Mouse (Mus musculus) kidney, adult 11 months (tissue): ENCODE results near the gene Otud7b.

Experiments used
- DNase-seq: peaks from one replicate; pipeline ENCODE4 v3.0.0; 2022

Otud7b gene

GRCm38 (mm10) chr3:96087219-96087618, 17.1 kb upstream of the Otud7b start:
- no peak for DNase-seq

- no peak for DNase-seq
These were observed 16.5 kb upstream of the Otud7b start for GRCm38 (mm10) chr3:96087801-96088200.

- no peak for DNase-seq
These were observed 14.3 kb upstream of the Otud7b start for GRCm38 (mm10) chr3:96089882-96090489.

GRCm38 (mm10) chr3:96091146-96091545, 13.2 kb upstream of the Otud7b start:
- DNase-seq = no peak

GRCm38 (mm10) chr3:96091966-96092365, 12.4 kb upstream of the Otud7b start:
- DNase-seq = no peak

- no peak for DNase-seq
These were observed 10.8 kb upstream of the Otud7b start for GRCm38 (mm10) chr3:96093509-96093908.

- peak; percentile 88 for DNase-seq
These were observed 10.1 kb upstream of the Otud7b start for GRCm38 (mm10) chr3:96094203-96094602.

GRCm38 (mm10) chr3:96098168-96098567, 6.2 kb upstream of the Otud7b start:
- no peak for DNase-seq

GRCm38 (mm10) chr3:96098616-96099267, 5.6 kb upstream of the Otud7b start:
- DNase-seq = peak; percentile 30

GRCm38 (mm10) chr3:96102100-96102872, 2.0 kb upstream of the Otud7b start:
- peak; percentile 23 for DNase-seq

GRCm38 (mm10) chr3:96103901-96104260, 446 bp upstream of the Otud7b start:
- no peak for DNase-seq

GRCm38 (mm10) chr3:96105232-96105747, 963 bp downstream of the Otud7b start:
- DNase-seq = no peak

- DNase-seq = no peak
These were observed 1.8 kb downstream of the Otud7b start for GRCm38 (mm10) chr3:96106151-96106550.

- no peak for DNase-seq
These were observed 4.0 kb downstream of the Otud7b start for GRCm38 (mm10) chr3:96108315-96108714.

GRCm38 (mm10) chr3:96113251-96113650, 8.9 kb downstream of the Otud7b start:
- no peak for DNase-seq

- DNase-seq = no peak
These were observed 13.8 kb downstream of the Otud7b start for GRCm38 (mm10) chr3:96118142-96118541.

- DNase-seq = no peak
These were observed 14.4 kb downstream of the Otud7b start for GRCm38 (mm10) chr3:96118702-96119101.

- DNase-seq = no peak
These were observed 19.9 kb downstream of the Otud7b start for GRCm38 (mm10) chr3:96124235-96124634.

- peak; percentile 14 for DNase-seq
These were observed 23.8 kb downstream of the Otud7b start for GRCm38 (mm10) chr3:96128128-96128527.

GRCm38 (mm10) chr3:96132478-96132877, 28.2 kb downstream of the Otud7b start:
- DNase-seq = no peak

- DNase-seq = peak; percentile 60
These were observed 29.1 kb downstream of the Otud7b start for GRCm38 (mm10) chr3:96133327-96133905.

- peak; percentile 81 for DNase-seq
These were observed 30.7 kb downstream of the Otud7b start for GRCm38 (mm10) chr3:96135011-96135410.

GRCm38 (mm10) chr3:96147950-96148349, 43.6 kb downstream of the Otud7b start:
- DNase-seq = no peak
